Mouse (Mus musculus) large intestine, adult 2 months (tissue): ENCODE data around the gene Col23a1. TPM values are rescaled to one million over a fixed set of nuclear protein-coding genes. Genes with fewer than 3 reads are reported as not detected.

Experiments used
- DNase-seq: peaks from one replicate; pipeline ENCODE4 v3.0.0-alpha.2; 2012; ENCODE audit warnings: low read depth, low spot score
- WGBS: fragments of 180-500 bp; shearing (Covaris S2); methylation state at CpG from one replicate; pipeline ENCODE4 v1.1.7; 2018; 5-methylcytosine and 5-hydroxymethylcytosine counted together
- polyA plus RNA-seq: library from polyadenylated mRNA; depleted of rRNA; stranded (reverse); fragments of >200 nt; gene quantifications from 2 replicates; pipeline ENCODE4 v1.2.3, GENCODE M21; 2012

Gene Col23a1
- polyA plus RNA-seq, 1 experiment = 3.3 TPM

DNA sequence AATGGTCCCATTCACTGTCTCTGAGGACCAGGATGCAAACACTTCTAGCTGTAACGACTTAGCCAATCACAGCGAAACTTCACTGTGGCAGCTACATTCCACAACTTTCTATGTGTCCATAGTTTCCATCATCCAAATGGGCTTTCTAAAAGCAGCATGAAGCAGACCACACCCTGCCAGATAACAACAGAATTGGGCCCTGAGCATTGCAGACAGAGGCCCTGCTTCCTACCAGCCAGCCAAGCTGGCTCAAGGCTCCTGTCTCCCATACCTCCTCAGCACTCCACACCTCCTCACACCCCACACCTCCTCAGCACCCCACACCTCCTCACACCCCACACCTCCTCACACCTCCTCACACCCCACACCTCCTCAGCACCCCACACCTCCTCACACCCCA is 132.2 kb downstream of the Col23a1 start:
- WGBS = 84% methylated on average over 2 of the region's 2 CpGs
- no peak for DNase-seq

GRCm38 (mm10) chr11:51422713-51423112 is 133.0 kb downstream of the Col23a1 start:
- DNase-seq = no peak
- whole genome bisulfite sequencing = 81% methylated on average over 14 of the region's 14 CpGs

DNA sequence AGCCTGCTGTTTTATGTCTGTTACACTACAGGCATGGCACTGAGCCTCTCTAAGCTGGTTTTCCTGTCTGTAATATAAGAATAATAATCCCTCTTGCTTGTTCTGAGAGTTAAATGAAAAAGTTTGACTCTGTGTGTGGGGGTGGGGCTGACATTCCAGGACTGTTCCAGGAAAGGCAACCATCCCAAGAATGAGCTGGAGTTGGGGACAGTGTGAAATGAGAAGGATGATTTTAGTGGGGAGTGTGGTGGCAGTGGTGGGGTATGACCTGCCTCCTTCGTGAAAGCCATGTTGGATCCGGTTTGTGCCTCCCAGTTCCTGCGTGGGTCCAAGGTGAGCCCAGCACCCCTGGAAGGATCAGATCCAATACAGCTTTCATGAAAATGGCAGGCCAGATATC is 136.4 kb downstream of the Col23a1 start:
- 83% methylated on average over 3 of the region's 3 CpGs for WGBS

DNA sequence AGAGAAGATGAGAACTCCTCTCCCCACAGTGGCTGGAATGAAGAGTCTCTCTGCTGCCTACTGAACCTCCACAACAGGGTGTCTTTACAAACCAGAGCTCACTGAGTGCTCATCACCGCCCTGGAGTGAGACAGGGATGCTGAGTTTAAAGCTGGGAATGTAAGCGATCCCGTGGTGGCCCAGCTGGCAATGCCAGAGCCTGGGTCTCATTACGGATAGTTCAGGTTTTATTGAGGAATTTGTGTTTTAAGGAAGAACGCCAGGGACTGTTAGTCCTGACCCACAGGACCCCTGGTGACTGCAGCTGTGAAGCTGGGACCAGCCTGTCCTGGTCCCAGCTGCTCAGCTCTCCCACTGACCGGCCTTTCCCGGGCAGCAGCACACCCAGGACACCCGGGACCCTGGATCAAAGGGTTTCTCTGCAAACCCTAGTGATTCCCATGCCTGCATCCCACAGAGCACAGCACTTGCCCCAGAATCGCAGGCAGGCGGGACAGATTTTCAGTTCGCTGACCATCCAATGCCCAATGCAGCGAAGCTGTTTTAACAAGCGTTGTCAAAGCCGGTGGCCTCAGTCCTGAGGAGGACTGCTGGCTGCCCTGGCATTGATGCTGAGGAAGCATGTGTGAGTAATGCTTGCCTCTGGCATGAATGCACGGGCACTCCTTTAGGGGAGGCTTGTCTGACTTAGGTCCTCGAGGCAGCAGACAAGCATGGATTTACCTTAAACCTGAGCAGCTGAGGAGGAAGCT is 139.9 kb downstream of the Col23a1 start:
- no peak for DNase-seq
- 64% methylated on average over 16 of the region's 16 CpGs for WGBS

More for the DNA sequence above, 136.4 kb downstream of the Col23a1 start:
- DNase-seq = no peak

DNA sequence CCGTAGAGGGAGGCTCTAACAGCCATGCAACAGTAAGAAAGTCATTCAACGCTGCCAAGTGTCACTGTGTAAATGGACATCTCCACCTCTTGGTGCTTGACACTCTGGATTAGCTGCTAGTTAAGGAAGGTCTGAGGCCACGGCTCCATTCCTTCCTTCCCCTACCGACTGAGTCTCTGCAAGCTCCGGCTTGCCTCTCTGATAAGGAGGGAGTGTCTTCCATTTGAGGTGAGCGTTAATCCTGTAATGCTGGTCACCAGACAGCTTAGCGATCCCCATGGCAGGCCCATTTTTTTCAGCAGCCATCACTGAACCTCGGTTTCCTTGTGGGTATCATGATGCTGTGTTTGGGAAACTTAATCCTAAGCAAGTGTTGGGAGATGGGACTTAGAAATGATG is 140.5 kb downstream of the Col23a1 start:
- DNase-seq = no peak
- WGBS = 62% methylated on average over 8 of the region's 8 CpGs

GRCm38 (mm10) chr11:51431287-51431686 is 141.6 kb downstream of the Col23a1 start:
- 59% methylated on average over 3 of the region's 3 CpGs for WGBS
- no peak for DNase-seq

GRCm38 (mm10) chr11:51431968-51432367 is 142.2 kb downstream of the Col23a1 start:
- DNase-seq = no peak
- WGBS = 60% methylated on average over 8 of the region's 8 CpGs

DNA sequence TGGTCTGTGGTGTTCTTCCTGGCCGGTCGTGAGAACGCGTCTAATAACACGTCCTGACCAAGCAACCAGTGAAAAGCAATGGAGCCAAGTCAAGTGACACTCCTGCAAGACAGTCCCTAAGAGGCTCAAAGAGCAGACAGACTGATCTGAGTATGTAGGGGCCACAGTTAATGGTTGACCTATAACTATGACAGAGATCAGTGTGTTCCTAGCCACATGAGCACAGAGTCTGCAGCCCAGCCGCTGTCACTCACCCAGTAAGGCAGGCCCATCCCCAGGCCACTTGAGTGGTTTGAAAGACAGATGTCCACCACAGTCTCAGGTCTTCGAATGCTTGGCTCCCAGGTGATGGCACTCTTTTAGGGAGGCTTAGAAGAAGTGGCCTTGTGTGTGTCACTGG is 152.3 kb downstream of the Col23a1 start:
- no peak for DNase-seq
- WGBS = 93% methylated on average over 7 of the region's 7 CpGs

GRCm38 (mm10) chr11:51442599-51442998 is 152.9 kb downstream of the Col23a1 start:
- no peak for DNase-seq
- WGBS = 69% methylated on average over 8 of the region's 8 CpGs

GRCm38 (mm10) chr11:51443818-51444217 is 154.1 kb downstream of the Col23a1 start:
- no peak for DNase-seq
- WGBS = 63% methylated on average over 2 of the region's 2 CpGs

GRCm38 (mm10) chr11:51444649-51445048 is 154.9 kb downstream of the Col23a1 start:
- WGBS = 92% methylated on average over 7 of the region's 7 CpGs
- no peak for DNase-seq

DNA sequence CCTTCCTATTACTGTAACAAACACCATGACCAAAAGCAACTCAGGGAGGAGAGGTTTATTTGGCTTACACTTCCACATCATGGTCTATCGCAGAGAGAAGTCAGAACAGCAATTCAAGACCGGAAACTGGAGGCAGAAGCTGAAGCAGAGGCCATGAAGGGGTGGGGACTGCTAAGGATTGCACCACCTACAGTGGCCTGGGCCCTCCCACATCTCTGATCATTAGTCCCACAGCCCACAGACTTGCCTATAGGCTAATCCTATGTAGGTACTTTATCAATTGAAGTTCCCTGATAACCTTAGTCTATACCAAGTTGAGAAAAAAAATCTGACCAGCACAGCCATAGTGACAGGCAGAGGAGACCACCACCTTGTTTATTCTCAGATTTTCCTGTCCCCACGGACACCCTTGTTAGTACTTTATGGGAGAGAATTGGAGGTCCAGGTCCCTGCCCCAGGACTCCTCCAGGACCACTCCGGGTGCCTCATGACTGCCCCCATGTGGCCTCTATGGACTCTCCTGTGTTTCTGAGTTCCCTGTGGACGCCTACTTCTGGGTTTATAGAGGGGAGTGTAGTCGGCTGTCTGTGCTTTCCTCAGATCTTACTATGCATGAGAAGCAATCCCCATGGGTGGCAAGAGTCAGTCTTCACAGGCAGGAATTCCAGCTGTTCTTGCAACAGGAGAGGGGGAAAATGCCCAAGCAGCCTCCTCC is 157.1 kb downstream of the Col23a1 start:
- DNase-seq = no peak
- WGBS = 36% methylated on average over 6 of the region's 6 CpGs

GRCm38 (mm10) chr11:51448256-51448655 is 158.5 kb downstream of the Col23a1 start:
- no peak for DNase-seq
- WGBS = 78% methylated on average over 4 of the region's 4 CpGs

GRCm38 (mm10) chr11:51448680-51449079 is 159.0 kb downstream of the Col23a1 start:
- DNase-seq = no peak
- WGBS = 77% methylated on average over 4 of the region's 4 CpGs

DNA sequence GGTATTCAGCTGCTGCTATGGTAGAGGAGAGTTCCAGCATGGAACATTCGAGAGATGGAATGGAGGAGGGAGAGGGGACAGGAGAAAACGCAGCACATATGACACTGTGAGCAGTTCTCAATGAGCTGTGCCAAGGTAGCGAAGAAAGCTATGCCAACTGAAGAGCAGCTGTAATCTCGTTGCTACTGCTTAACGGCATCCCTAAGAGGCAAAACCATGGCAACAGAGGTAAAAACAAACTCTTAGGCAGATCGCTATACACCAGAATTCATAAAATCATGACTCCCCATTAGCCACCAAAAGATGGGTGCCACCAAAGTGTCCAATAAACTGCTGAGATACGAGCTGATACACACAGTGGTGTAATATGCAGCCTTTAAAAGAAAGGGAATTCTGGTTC is 160.2 kb downstream of the Col23a1 start:
- WGBS = 69% methylated on average over 7 of the region's 7 CpGs
- DNase-seq = no peak

GRCm38 (mm10) chr11:51451281-51451680 is 161.6 kb downstream of the Col23a1 start:
- 84% methylated on average over 5 of the region's 5 CpGs for WGBS
- no peak for DNase-seq

GRCm38 (mm10) chr11:51451925-51452324 is 162.2 kb downstream of the Col23a1 start:
- WGBS = 39% methylated on average over 7 of the region's 7 CpGs
- DNase-seq = no peak

DNA sequence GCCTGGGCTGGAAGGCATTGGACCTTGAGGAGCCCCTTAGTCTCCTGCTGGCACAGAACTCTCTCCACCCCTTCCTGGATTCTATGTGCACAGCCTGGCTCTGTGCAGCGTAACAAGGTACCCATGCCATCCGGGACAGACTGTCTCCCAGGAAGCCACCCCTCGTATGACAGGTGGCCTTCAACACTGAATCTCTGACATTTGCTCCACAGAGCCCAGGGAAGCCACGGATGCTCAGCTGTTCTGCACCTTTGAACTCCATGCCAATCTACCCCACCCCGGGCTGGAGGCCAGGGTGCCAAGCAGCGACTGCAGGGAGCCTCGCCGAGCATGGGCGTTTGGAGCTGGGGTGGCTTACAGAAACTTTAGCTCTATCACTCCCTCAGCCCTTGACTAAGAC is 164.0 kb downstream of the Col23a1 start:
- WGBS = 75% methylated on average over 9 of the region's 9 CpGs
- no peak for DNase-seq

GRCm38 (mm10) chr11:51455501-51455900 is 165.8 kb downstream of the Col23a1 start:
- no peak for DNase-seq

DNA sequence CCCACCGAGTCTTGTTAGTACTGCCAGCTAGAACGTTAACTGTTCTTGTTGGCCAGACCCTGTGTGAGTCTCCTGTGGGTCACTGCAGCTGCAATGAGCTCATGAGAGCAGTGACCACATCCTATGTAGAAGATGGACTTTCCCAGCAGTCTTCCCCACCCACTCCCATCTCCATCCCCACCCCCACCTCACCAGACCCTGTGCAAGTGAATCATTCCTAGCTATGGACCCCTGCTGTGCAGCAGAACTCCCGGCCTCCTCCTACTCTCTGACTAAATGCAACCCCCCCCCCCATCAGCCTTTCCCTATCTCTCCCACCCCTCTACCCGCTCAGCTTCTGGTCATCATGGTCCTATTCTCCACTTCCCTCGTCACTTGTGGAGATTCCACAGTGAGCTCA is 167.9 kb downstream of the Col23a1 start:
- WGBS = 63% methylated on average over 5 of the region's 5 CpGs
- DNase-seq = no peak

- whole genome bisulfite sequencing = 67% methylated on average over 4 of the region's 4 CpGs
- DNase-seq = no peak
Observed at GRCm38 (mm10) chr11:51458649-51459048, 168.9 kb downstream of the Col23a1 start.
